Mouse (Mus musculus) hindlimb bud, embryonic 11.5 days (tissue): Measurements from ENCODE around the gene Rab11fip3.
"Not testable (repeated sequence)": the region's sequence is repeated elsewhere in the genome, so short reads cannot be mapped to it uniquely, and the experiment has no call there.

Source experiments
- DNase-seq: peaks from one replicate; pipeline ENCODE4 v3.0.0-alpha.2; 2012; ENCODE audit warnings: low read depth, low spot score; ENCODE audit errors: extremely low spot score

The Rab11fip3 gene

DNA sequence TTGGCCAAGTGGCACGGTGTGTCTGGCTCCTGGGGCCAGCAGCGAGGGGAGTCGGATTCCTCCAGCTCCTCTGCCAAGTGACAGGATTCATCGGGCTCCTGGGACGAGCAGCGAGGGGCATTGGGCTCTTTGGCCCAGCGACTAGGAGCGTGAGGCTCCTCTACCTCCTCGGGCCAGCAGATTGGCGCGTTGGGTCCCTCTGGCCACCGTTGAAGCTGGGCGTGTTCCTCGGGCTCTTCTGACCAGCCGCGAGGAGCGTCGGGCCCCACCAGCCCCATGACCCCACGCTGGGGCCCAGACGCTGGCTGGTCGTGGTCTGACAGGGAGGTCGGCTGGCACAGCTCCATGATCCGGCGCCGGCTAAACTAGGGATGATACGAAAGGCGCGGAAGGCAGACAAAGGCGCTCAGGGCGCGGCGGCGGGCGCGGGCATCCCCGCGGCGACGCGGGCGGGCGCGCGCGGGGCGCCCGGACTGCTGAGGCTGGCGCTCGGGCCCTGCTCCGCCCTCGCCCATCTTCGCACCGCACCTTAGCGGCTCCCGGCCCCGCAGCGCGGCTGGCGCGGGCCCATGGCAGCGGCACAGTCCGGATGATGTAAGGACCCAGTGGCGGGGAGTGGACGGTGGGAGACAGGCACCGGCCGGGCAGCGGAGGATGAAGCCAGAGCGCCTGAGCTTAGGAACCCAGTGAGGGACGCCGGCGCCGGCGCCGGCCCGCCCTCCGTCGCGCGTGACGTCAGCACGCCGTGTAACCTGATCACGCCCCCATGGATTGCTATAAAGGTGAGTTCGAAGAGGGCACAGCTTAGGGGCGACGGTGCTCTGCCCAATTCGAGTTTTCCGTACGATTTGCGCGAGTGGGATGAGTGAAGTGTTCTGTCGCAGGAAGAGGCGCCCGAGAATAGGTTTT, at the start of gene Rab11fip3:
TSS of gene Rab11fip3 (minus strand) at position 725 of the 909 bp plus-strand sequence.
- peak; percentile 84 for DNase-seq

DNA sequence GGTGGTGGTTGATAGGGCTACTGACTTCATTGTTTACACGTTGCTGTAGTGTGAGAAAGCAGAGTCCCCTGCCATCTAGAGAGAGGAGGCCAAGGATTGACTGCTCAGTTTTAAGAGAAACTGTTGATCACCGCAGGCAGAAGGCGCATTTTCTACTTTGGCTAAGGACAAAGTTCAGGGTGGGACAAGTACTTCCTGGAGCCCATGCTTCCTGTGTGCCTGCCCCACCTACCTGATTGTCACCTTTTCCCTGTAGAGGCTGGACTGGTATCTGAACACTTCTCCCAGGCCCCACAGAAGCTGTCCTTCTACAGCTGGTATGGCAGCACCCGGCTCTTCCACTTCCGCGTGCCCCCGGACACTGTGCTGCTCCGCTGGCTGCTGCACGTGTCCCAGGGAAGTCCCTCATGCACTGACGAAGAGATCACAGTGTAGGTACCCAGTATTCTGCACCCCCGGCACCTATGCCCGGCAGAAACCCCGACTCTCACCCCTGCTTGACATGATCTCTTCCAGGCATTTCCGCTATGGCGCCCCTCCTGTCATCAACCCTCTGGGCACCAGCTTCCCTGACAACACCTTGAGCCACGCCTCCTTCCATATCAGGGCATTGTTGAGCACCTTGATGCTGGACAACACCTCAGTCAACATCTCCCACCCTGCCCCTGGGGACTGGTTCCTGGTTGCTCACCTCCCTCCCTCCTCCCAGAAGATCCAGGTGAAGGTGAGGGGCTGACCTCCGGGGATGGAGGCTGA, 47.3 kb upstream of the Rab11fip3 start:
- no peak for DNase-seq

DNA sequence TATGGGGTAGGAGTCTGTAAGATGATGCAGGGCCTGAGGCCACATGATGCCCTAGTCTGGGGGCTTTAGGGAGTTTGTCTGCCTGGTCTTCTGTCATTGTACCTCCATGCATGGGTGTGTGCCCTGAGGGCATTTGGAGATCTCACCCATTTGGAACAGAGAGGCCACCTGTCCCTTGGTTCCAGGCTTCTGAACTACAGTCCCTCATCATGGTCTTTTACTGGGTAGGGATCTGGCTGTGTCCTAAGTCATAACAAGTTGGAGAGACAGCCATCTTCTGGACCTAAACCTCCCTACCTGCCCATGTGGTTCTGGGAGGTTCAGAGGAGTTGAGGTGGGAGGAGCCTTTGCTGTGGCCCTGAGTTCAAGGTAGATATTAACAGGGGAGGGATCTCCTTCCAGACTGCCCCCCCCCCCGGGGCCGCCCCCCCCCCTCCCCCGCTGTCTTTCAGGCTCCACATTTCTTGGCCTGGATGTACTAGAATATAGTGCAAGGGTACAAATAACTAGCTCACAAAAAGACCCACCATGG, 46.7 kb upstream of the Rab11fip3 start:
- DNase-seq, result no peak

DNA sequence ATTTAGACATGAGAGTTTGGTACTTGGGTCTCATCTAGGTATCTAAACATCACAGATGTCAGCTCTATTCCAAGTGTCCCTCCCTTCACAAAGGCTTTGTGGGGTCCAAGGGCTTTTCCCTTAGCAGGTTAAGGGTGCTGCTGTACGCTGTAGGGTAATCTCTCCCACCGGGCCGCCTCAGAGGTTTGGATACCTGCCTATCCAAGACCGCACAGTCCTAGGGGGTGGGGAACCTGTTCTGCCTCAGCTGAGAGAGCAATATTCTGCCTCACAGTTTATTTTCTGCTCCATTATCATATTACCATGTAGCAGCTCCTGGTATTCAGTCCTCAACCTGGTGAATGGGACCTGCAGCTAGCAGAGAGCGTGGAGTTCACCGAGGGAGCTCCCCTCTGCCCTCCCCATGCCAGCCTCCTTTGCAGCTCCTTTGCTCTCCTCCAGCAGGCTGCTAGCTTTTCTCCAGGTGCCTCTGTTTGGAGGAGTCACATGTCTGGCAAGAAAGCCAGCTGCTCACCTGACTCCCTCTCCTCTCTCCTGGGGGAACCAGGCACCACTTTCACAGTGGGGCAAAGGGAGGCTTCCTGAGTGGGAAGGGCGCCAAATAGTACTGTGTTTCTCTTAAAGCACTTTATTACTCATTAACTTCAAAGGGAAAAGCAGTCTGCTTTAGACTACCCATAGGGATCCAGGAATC, 46.0 kb upstream of the Rab11fip3 start:
- DNase-seq, result no peak

DNA sequence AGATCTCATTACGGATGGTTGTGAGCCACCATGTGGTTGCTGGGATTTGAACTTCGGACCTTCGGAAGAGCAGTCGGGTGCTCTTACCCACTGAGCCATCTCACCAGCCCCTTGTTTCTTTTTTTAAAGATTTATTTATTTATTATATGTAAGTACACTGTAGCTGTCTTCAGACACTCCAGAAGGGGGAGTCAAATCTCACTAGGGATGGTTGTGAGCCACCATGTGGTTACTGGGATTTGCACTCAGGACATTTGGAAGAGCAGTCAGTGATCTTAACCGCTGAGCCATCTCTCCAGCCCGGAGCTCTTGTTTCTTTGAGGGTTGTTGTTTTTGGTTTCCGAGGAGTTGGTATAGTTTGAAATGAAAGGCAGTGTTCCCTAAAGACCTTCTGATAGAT, 45.1 kb upstream of the Rab11fip3 start:
- DNase-seq, result not testable (repeated sequence)

DNA sequence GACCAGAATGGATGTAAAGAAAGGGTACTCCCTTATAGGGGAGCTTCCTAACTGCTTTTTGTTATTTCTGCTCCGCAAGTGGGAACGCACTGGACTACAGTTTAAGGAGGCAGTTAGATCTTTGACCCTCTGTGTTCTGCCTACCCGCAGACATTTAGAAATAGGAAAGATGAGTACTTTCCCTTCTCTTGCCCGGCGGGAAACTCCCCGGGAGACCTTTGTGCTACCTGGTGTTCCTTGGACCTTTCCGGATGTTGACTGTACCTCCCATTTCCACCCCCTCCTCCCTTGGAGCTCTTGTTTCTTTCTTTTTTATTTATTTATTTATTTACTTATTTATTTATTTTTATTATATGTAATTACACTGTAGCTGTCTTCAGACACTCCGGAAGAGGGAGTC, 44.7 kb upstream of the Rab11fip3 start:
- no peak for DNase-seq

DNA sequence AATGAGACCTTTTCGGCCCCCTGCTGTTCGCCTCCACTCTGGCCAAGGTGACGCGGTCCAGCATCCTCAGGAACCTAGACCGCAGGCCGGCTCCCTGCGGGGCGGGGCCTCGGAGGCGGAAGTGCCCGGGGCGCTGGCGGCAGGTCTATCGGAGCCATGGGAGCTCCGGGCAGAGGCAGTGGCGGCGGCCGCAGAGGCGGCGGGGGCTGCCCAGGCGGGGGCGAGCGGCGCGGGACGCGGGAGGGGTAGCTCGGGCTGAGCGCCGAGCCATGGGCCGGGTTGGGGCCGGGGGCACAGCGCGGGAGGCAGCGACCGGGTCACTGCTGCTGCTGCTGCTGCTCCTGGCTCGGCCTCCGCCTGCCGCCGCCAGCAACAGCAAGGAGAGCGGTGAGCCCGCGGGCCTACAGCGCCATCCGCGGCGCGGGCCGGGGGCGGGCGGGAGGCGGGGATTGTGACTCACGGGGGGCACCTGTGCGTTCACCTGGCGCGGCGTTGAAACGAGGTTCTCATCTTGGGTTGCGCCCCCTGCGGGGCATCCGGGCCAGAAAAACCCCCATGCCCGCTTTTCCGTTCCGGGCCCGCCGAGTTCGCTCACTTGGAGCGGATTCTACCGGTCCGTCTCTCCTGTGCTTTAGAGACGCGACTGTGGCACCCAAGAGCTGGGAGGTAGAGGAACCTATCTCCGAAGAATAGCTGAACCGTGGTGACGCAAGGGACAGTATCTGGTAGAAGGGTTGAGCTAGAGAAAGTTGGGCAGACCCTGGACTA, 44.0 kb upstream of the Rab11fip3 start, which contains the start of gene Tmem8:
TSS of gene Tmem8 (plus strand) at position 119 of the 768 bp plus-strand sequence.
- DNase-seq, result no peak

DNA sequence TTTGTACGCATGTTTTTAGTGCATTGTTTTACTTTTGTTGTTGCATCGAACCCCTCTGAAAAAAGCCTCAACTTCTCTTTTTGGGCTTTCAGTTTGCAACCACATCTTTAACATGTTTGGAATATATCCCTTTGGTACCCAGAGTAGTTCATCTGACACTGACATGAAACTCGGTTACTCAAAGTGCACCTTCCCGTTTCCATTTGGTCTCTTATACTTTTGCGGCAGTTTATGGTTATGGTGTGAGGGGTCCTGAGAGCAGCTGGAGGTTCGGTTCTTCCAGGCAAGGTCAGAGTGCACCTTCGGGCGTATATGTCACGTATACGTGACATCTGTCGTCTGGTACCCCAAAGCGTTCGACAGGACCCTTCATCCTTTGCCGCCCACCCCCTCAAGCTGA, 43.4 kb upstream of the Rab11fip3 start:
- DNase-seq, result no peak

DNA sequence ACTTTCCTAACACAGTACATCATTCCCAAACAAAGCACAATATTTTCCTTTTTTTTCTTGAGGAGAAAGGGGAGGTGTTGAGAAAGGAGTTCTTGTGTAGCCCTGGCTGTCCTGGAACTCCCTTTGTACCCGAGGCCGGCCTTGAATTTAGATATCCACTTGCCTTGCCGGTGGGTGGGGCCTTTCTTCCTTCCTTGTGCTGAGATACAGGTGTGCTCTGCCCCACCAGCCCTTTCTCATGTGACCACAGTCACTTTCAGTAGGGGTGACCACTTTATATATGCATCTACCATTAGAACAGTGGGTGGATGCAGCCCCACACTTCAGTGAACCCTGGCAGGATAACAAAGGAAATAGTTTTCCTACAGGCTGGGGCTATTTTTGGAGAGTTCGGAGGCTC, 42.4 kb upstream of the Rab11fip3 start:
- DNase-seq, result no peak

DNA sequence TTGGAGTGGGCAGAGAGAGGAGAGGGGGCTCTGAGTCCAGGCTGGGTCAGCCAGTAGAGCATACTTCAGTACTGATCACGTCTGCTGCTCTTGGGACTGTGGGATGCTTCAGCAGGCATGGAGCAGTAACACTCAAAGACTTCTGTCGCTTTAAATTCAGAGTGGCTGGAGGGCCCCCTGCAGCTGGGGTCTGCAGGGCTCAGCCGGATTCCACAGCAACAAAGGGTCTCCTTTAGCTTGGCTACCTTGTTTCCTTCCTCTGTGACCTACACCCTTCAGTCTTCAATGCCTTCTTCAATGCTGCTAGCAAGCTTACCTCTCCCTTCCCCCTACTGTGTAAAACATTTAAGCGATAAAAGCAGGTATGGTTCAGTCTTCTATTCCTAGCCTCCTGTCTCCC, 41.7 kb upstream of the Rab11fip3 start:
- DNase-seq, result no peak

DNA sequence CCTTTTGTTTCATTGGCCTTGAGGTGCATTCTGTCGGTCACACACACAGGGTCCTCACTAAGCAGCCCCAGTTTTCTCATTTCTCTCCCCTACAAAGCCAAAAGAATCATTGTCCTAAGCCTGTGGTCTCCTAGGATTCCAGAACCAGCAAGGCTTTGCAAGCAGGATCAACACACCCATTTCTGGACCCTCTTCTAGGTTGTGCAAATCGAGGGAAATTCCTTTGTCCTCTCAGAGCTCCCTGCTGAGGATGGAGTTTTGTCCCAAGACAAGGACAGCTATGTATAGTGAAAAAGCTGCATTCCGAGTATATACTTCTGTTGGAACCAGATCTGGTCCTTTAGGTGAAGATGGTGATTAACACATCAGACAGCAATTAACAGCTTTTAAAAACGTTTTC, 40.8 kb upstream of the Rab11fip3 start:
- DNase-seq, result no peak

DNA sequence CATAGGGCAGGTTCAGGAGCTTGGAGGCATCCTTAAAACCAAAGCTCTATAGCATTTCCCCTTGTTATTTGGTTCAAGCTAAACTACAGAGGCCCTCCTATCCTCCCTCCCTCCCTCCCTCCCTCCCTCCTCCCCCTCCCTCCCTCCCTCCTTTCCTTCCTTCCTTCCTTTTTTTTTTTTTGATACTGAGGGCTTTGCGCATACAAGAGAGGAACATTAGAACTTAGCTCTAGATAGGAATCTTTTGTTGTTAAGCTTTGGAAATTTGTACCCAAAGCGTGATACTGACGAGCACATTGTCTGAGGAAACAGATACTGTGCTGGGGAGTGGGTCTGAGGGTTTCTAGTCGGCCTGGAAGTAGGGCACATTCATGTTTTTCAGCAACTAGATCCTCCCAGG, 36.3 kb upstream of the Rab11fip3 start:
- DNase-seq, result no peak

DNA sequence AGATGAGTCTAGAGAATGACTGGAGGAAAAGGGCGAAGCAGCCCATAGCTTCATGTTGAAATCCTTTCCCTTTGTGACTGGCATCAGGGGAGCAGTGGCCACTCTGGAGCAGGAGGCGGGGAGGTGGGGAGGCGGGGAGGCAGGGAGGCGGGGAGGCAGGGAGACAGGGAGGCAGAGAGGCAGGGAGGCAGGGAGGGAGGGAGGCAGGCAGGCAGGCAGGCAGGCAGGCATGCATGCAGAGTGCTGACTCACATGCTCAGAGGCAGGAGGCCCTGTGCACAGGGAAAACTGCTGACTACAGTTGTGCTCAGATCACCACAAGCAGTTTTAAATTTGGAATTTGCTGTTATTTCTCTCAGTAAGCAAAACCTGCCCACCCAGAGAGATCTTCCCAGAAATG, 32.1 kb upstream of the Rab11fip3 start:
- DNase-seq, result no peak

DNA sequence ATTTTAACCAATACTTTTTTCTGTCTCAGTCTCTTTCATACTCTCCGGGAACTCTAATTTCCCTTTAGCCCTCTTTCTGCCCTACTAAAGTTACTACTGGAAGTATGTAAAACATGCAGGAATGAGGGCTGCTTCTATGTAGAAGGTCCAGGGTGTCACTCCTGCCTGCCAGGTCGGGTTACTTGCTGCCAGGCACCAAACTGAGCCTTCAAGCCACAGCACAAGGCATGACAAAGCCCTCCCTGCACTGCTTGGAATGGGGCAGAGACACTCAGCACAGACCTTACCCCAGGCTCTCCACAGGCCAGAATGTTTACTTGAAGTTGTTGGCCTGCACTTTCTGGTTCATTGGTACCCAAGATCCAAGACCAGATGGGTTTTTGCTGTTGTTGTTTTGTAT, 30.8 kb upstream of the Rab11fip3 start:
- DNase-seq, result no peak

DNA sequence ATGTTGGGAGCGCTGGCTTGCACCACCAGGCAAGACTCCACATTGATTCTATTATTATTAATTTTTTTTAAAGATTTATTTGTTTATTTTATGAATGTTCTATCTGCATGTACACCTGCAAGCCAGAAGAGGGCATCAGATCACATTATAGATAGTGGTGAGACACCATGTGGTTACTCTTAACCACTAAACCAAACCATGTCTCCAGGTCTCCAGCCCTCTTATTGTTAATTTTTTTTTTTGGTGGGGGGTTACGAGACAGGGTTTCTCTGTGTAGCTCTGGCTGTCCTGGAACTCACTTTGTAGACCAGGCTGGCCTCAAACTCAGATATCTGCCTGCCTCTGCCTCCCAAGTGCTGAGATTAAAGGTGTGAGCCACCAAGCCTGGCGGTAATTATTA, 30.0 kb upstream of the Rab11fip3 start:
- DNase-seq, result not testable (repeated sequence)

DNA sequence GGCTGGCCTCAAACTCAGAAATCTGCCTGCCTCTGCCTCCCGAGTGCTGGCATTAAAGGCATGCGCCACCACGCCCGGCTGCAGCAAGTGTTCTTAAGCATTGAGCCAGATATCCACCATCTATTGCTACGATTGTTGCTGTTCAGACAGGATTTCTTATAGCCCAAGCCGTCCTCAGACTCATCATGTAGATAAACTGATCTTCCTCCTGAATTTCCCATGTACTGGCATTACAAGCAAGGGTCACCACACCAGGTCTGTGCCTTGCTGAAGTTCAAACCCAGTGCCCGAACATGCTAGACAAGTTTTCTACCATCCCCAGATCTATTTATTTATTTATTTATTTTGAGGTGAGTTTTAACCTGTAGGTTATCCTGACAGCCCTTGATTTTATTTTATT, 29.1 kb upstream of the Rab11fip3 start:
- DNase-seq, result no peak

DNA sequence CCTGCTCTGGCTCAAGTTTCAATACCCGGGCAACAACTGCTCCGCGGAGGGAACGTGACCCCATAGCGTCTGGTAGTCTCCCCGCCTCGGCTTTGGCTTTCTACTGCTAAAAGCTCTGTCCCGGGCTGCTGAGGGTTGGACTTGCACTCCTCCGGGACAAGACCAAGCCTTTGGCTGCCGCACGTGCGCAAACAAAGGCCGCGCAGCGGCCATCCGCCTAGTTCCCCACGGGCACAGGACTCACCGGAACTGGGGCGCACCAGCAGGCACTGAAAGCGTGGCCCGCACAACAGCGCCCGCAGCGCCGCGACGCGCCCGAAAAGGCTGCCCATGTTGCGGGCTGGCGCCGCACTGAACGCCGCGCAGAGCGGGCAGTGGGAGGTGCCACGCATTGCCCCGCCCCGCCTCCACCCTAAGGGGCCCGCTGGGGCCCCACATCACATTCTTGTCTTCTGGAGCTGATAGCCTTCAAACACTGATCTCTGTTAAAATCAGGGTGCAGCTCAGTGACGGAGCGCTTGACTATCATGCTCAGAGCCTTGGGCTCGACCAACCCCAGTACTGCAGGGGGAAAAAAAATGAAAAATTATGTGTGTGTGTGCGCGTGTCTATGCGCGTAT, 25.9 kb upstream of the Rab11fip3 start, which contains the start of gene Nme4:
TSS of gene Nme4 (minus strand) at position 482 of the 620 bp plus-strand sequence.
- no peak for DNase-seq

DNA sequence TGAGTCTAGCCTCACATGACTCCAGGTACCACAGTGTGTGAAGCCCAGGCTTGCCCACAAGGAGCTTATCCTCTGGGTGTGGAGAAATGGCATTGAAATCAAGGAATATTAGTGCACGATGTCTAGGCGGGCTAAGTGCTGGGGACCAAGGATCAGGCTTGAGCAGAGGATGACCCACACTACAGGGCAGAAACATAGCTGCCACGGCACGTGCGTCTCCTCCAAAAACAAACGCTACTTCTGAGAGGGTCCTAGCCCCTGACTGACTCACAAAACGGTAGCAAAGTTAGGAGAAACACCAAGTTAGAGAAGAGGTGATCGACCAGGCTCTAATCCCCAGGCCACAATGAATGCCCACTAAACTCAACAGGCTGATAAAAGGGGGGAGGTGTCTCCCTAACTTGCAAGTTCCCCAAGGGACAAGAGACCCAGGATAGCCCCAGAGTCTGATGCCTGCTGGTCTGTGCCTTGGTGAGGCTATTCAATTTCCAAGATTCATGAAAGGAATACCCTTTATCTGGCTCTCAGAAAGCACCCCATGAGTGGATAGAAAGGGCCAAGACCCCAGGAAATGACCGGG, 25.3 kb upstream of the Rab11fip3 start:
- no peak for DNase-seq

DNA sequence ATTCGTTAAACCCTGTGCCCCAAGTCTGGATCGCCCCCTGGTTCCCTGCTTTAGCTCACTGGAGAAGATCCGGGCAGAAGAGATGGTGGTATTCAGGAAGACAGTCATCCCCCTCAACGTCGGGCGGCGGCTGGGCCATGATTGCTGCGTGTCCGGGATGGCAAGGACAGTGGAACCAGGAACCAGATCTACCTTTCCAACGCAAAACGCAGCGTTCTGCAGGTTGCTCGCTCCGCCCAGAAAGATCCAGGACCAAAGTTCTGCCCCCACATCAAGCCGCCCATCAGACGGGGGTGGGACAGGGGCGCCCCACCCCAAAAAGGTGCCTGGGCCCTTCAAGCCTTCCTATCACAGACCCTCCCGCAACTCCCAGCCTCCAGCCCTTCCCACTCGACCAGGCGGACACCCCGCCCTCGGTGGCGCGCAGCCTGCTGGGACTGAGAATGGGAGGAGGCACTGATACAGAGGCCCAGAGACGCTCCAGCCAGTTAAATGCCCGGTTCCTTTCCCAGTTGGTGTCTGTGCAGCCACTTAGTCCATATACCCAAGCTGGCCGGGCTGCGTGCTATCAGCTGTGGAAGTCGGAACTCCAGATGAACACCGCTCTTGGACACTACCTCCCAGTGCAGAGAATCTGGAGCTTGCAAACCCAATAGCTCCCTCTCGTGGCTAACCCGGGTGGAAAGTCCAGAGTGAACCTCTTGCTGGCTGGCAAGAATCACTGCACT, 20.7 kb upstream of the Rab11fip3 start, which contains the start of gene Decr2:
TSS of gene Decr2 (minus strand) at position 433 of the 728 bp plus-strand sequence.
- peak; percentile 88 for DNase-seq
